Mouse (Mus musculus): ENCODE data around the gene Iqsec1.

DNA sequence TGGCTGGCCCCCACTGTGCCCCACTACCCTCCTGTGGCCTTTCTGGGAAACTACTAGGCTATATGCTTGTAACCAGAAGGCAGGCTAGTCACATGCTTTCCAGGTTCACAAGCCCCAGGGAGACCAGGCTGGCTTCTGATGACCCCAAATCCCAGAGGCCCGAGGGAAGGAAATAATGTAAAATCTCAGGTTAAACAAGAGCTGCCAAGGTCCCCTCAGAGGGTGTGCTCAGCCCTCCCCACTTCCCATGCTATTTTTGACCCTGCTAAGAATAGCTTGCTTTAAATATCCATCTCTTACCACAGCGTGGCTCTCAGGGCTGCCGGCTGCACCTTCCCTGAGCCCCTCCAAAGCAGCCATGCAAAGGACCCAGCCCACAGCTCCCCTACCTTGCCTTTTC lies 299.7 kb downstream of the Iqsec1 start:
- TF ChIP-seq EP300 (IDR thresholded peaks at IDR 0.05; ENCODE audit: low read depth): no peak
- no peak for TF ChIP-seq CTCF (IDR thresholded peaks at IDR 0.05; ENCODE audit: low read depth)
